Mouse (Mus musculus) A20 (cell line): ENCODE results near the gene Kcnk3.

Experiments used
- DNase-seq: peaks from one replicate; pipeline ENCODE4 v3.0.0-alpha.2; 2011; ENCODE audit warnings: low read depth, low spot score

The Kcnk3 gene

GRCm38 (mm10) chr5:30638041-30638440 is 50.1 kb downstream of the Kcnk3 start:
- DNase-seq = peak; percentile 77

GRCm38 (mm10) chr5:30643477-30644179 is 55.7 kb downstream of the Kcnk3 start:
- DNase-seq = no peak

GRCm38 (mm10) chr5:30646036-30646435 is 58.1 kb downstream of the Kcnk3 start:
- no peak for DNase-seq

GRCm38 (mm10) chr5:30647396-30647795 is 59.4 kb downstream of the Kcnk3 start:
- no peak for DNase-seq

DNA sequence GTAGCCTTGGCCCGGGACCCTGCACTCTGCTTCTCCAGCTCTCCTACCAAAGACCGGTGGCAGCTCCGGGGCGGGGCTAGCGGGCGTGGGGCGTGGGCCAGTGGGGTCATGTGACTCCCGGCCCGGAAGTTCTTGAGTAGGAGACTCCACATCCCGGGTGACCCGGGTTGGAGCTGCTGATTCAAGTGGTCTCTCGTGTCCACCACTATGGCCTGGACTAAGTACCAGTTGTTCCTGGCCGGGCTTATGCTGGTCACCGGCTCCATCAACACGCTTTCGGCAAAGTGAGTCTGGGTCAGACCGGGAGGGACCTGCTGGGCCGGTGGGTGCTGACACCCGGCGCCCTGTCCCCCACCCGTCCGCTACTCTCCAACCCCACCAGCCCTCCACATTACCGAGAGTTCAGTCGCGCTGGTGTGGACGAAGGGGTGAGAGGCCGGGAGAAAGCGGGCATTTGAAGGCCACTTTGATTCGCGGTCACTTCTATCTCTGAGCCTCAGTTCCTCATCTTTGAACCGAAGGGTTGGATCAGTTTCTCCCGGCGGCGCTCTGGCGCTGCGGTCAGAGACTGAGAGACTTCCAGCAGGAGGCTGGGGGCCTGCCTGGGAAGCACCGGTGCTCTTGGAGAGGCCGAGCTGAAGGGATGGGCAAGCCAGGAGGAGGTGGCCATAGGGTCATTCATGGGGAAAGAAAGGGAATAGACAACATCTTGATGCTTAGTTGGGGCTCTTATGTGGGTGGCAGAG is 60.0 kb downstream of the Kcnk3 start, which contains the start of gene Slc35f6:
Gene Slc35f6, plus strand, starts transcription at position 119 of the 746 bp plus-strand sequence.
- DNase-seq = peak; percentile 87

GRCm38 (mm10) chr5:30649558-30649957 is 61.6 kb downstream of the Kcnk3 start:
- DNase-seq = no peak

DNA sequence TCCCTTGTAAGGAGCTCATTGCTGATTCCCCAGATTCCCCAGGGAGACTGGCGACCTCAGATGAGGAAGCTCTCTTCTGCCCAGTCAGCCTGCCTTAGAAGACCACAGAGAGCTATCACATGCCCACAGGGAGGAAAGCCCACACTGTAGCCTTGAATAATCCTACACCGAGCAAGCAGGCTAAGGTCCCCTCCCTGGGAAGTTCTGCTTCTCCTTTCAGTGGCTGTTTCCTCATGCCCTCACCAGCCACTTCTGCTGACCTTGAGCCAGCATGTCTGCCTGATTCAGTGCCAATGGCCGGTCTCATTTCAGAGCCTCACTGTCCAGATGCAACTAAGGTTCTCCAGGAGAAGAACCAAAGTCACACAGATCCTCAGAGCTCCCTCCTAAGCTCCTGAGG is 62.8 kb downstream of the Kcnk3 start:
- no peak for DNase-seq

DNA sequence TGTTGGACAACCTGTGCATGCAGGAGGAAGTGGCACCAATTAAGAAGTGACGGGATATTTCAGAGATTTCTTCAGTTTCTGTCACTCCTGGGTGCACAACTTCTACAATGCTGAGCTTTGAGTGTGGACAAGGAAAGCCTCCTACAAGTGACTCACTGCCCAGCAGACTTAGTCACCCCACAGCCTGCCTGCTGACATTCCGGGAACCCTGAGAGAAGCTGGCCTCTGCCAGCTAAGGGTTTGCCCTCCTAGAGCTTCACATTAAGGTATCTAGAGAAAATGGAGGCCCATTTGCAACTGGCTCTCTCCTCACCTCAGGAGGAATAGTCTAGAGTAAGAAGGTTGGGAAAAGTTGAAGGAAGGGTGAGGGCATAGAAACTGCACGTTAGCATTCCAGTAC is 63.6 kb downstream of the Kcnk3 start:
- no peak for DNase-seq

- DNase-seq = no peak
These were observed 65.3 kb downstream of the Kcnk3 start for GRCm38 (mm10) chr5:30653246-30653645.

- DNase-seq = no peak
These were observed 67.1 kb downstream of the Kcnk3 start for GRCm38 (mm10) chr5:30655042-30655441.

- DNase-seq = no peak
These were observed 67.7 kb downstream of the Kcnk3 start for GRCm38 (mm10) chr5:30655526-30656195.

GRCm38 (mm10) chr5:30659042-30659441 is 71.1 kb downstream of the Kcnk3 start:
- no peak for DNase-seq

- DNase-seq = no peak
These were observed 72.3 kb downstream of the Kcnk3 start for GRCm38 (mm10) chr5:30660278-30660677.

DNA sequence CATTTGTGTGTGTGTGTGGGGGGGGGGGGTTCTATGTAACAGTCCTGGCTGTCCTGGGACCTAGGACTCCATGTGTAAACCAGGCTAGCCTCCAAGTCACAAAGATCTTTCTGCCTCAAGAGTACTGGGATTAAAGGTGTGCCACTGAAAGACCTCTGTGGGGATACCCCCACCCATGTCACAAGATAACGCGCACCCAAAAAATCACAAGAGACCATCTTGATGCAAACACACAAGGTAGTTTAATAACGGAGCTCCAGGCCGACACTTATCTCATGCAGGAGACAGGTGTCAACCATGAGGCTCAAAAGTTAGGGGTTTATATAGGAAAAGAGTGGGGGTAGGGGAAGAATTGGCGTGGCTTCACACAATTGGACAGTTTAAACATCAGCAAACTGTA is 72.8 kb downstream of the Kcnk3 start:
- DNase-seq = no peak

DNA sequence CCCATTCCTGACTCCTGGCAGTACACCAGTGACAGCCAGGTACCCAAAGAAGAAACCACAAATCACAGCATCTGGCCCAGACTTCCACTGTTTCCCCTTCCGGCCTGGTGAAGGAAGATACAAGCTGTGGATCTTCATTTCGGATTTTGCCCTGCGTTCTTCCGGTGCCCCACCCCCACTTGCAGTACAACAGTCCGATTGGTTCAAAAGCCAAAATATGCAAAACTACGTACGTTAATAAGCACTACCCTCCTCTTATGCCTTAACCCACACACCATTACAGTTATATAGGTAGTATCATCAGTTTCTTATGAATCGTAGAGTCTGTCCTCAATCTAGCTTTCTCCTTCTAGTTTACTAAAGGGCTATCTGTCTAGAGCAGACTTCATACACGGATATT is 77.4 kb downstream of the Kcnk3 start:
- no peak for DNase-seq

DNA sequence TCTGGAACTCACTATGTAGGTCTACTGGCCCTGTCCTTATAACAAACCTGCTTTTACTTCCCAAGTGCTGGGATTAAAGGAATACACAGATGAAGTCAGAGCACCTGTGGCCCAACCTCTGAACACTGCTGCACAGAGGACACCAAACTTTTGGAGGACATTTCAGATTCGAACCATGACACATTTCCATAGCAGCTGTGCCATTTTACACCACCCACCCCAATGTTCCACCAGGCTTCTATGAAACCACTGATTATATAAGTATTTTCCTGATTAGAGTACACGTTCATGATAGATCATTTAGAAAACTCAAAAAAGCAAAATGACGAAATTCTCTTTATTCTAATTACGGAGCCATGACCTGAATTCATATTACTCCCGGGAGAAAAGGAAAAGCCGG is 78.0 kb downstream of the Kcnk3 start:
- no peak for DNase-seq

- peak; percentile 97 for DNase-seq
These were observed 78.6 kb downstream of the Kcnk3 start, which contains the start of gene Cenpa for GRCm38 (mm10) chr5:30666391-30667195. Gene Cenpa (plus strand): TSS chr5:30666777.

GRCm38 (mm10) chr5:30667215-30667614 is 79.2 kb downstream of the Kcnk3 start:
- peak; percentile 78 for DNase-seq

DNA sequence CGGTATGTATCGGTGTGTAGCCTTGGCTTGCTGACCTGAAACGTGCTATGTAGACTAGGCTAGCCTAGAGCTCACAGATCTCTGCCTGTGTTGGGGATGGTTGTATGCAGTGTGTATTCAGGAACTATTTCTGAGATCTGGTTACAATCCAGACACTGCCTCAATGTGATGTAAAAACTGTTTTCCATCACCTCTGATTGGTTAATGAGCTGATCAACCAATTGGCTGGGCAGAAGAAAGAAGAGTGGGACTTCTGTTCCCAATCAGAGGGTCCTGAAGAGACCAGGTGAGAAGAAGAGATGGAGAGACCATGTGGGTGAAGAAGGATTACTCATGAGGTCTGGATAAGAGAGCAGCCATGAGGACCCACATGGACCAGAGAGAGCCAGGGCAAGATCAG is 79.7 kb downstream of the Kcnk3 start:
- DNase-seq = no peak

DNA sequence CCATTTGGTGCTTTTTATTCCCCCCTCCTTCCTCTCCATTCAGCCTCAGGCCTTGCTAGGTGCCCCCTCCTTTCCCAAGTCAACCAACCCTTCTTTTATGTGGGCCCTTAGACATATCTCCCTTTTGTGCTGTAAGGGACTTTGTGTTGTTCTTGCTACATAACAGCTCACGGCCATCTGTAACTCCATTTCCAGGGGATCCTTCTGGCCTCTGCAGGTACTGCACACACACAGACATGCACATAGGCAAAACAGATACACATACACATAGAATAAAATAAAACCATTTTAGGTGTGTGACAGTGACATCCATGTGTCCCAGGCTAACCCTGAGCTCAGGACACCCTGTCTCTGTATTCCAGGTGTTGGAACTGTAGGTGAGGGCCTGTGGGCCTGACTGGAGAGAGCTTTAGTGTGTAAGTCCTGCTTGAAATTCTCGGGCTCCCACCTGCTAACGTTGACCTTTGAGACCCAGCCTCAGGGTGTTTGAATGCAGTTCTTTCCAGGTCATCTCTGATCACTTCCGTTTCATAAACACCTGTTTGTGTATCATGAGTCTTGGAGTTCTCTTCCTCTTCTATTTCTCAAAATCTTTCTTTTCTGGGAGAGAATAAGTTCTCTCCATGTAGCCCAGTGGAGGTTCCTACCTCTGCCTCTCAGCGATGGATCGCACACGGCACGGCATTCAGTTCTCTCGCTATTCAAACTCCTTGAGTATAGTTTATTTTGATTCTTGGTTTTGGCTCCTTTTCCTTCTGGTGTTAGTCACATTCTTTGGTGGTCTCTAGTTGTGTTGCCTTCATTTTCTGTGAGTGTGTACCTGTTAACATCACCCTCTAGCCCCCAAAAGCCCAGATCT is 80.9 kb downstream of the Kcnk3 start:
- DNase-seq = no peak

- DNase-seq = no peak
These were observed 81.5 kb downstream of the Kcnk3 start for GRCm38 (mm10) chr5:30669496-30669830.
